Mouse (Mus musculus) cerebellum, postnatal 4 days (tissue): ENCODE measurements around the gene Ap4s1.

ENCODE experiments used
- DNase-seq, 2 experiments: peaks; one replicate each; pipeline ENCODE4 v3.0.0; 2022; ENCODE audit warnings: low spot score in 2 of 2, mixed read lengths in 1 of 2

Gene Ap4s1

DNA sequence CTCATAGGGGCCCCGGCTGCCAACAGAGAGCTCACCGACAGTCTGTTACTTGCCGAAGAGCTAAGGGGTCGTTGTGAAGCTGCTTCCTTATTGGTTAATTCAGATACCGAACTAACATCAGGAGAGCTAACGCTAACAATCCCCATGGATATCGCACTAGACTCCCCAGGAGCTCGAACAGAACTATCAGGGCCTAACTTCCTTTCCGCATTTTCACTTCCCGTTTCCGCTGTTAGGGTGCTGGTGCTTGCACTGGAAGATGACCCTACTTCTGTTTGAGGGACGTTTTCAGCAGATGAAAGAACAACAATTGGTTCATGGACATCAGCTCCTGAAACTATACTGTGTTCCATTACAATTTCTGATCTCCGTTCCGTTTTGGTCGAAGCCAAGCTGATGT is 77.9 kb downstream of the Ap4s1 start:
- no peak for DNase-seq

DNA sequence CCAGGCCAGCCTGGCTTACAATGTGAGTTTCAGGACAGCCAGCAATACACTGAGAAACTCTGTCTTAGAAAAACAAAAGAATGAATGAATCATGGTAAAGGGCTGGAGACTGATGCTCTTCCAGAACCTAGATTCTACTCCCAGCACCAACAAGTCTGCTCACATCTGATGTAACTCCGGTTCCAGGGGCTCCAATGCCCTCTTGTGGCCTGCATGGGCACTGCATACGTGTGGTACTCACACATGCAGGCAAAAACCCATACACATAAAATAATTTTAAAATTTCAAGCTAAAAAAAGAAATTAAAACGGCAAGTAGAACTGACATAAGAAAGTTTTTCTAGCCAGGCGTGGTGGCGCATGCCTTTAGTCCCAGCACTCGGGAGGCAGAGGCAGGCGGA is 94.0 kb downstream of the Ap4s1 start:
- DNase-seq, result no peak
